Comparison of ENCODE assay signal across 8 mouse cellular contexts in genomic region chr10:80570871-80571836, GRCm38 (mm10). TPM values are rescaled to one million over a fixed set of nuclear protein-coding genes. Genes with fewer than 3 reads are reported as not detected.
DNase-seq lines count a peak whose midpoint lies in the region; ATAC-seq lines count a peak whose summit lies in the region.

No protein-coding gene starts in this region.

- H3K9me3 ChIP-seq in heart, embryonic 14.5 days (ENCODE audit: control insufficient read depth, low read length) = no peaks in the 10 kb centered on the region
- no peaks in the 10 kb centered on the region for H3K9me3 ChIP-seq in forebrain, embryonic 12.5 days
- H3K9me3 ChIP-seq in liver, embryonic 12.5 days (replicated peaks) = no peaks in the 10 kb centered on the region
- no peaks in the 10 kb centered on the region for H3K9me3 ChIP-seq in neural tube, embryonic 12.5 days

- H3K27ac ChIP-seq in heart, embryonic 14.5 days (replicated peaks in 1 of 2; ENCODE audit: control insufficient read depth in 1 of 2, insufficient read depth in 1 of 2, low read depth in 2 of 2, low read length in 2 of 2) = peak overlapping the region in 1 of 2 experiments; percentile 1; a peak in 1 of 4 replicates
- H3K27ac ChIP-seq in forebrain, embryonic 12.5 days = peak overlapping the region; percentile 50; the same call in 1 of the 2 replicates
- H3K27ac ChIP-seq in liver, embryonic 12.5 days = peak overlapping the region; percentile 99
- H3K27ac ChIP-seq in neural tube, embryonic 12.5 days = no peak overlapping the region

- H3K4me1 ChIP-seq in heart, embryonic 14.5 days (ENCODE audit: control insufficient read depth in 2 of 2, insufficient read depth in 2 of 2, low read length in 2 of 2) = peaks cover 34 to 67% of the 10 kb centered on the region in 2 experiments
- H3K4me1 ChIP-seq in forebrain, embryonic 12.5 days = peaks cover 69% of the 10 kb centered on the region
- H3K4me1 ChIP-seq in liver, embryonic 12.5 days = peaks cover 93% of the 10 kb centered on the region
- peaks cover 62% of the 10 kb centered on the region for H3K4me1 ChIP-seq in neural tube, embryonic 12.5 days

- H3K36me3 ChIP-seq in heart, embryonic 14.5 days (ENCODE audit: control insufficient read depth, insufficient read depth, low read length) = peaks cover 15% of the 10 kb centered on the region; the same call in 1 of the 2 replicates
- peaks cover 12% of the 10 kb centered on the region for H3K36me3 ChIP-seq in forebrain, embryonic 12.5 days (replicated peaks)
- peaks cover 40% of the 10 kb centered on the region for H3K36me3 ChIP-seq in liver, embryonic 12.5 days
- peaks cover 11% of the 10 kb centered on the region for H3K36me3 ChIP-seq in neural tube, embryonic 12.5 days

- intact Hi-C loops in left cerebral cortex, postnatal 14 days (cut with DNase I) = no loop called here

- H3K9ac ChIP-seq in heart, embryonic 14.5 days (ENCODE audit: low read length) = peak overlapping the region; percentile 47; the same call in 1 of the 2 replicates
- H3K9ac ChIP-seq in forebrain, embryonic 12.5 days = peak overlapping the region; percentile 44
- peak overlapping the region; percentile 96 for H3K9ac ChIP-seq in liver, embryonic 12.5 days
- H3K9ac ChIP-seq in neural tube, embryonic 12.5 days = peak overlapping the region; percentile 22; the same call in 1 of the 2 replicates

- peak overlapping the region; percentile 2 to 11; a peak in 2 of 4 replicates for H3K4me3 ChIP-seq in heart, embryonic 14.5 days (ENCODE audit: control insufficient read depth in 1 of 2, insufficient read depth in 1 of 2, low read depth in 1 of 2, low read length in 2 of 2)
- peak overlapping the region; percentile 14 for H3K4me3 ChIP-seq in forebrain, embryonic 12.5 days (replicated peaks)
- H3K4me3 ChIP-seq in liver, embryonic 12.5 days = peak overlapping the region; percentile 91
- no peak overlapping the region for H3K4me3 ChIP-seq in neural tube, embryonic 12.5 days

- no peaks in the 10 kb centered on the region for H3K27me3 ChIP-seq in heart, embryonic 14.5 days (ENCODE audit: control insufficient read depth, insufficient read depth, low read length)
- H3K27me3 ChIP-seq in forebrain, embryonic 12.5 days = no peaks in the 10 kb centered on the region
- H3K27me3 ChIP-seq in liver, embryonic 12.5 days (replicated peaks) = no peaks in the 10 kb centered on the region
- no peaks in the 10 kb centered on the region for H3K27me3 ChIP-seq in neural tube, embryonic 12.5 days (replicated peaks)

- peak overlapping the region; percentile 59 for H3K4me2 ChIP-seq in heart, embryonic 14.5 days (ENCODE audit: low read length)
- peak overlapping the region; percentile 44 for H3K4me2 ChIP-seq in forebrain, embryonic 12.5 days
- H3K4me2 ChIP-seq in liver, embryonic 12.5 days = peak overlapping the region; percentile 100
- peak overlapping the region; percentile 53 for H3K4me2 ChIP-seq in neural tube, embryonic 12.5 days (replicated peaks)

- 22% methylated on average over 30 of the region's 30 CpGs for WGBS in heart, embryonic 14.5 days
- 18% methylated on average over 30 of the region's 30 CpGs for WGBS in forebrain, embryonic 12.5 days
- 13% methylated on average over 30 of the region's 30 CpGs for WGBS in liver, embryonic 12.5 days (ENCODE audit: insufficient replicate concordance)
- 18% methylated on average over 30 of the region's 30 CpGs for WGBS in neural tube, embryonic 12.5 days

- no peak for DNase-seq in heart, adult 9 months (ENCODE audit: low spot score in 2 of 2)
- peak; percentile 52 for DNase-seq in MEL-GATA-1-ER (ENCODE audit: extremely low read depth, low read depth)
- DNase-seq in right cerebral cortex, adult 18-20 months = no peak
- DNase-seq in left cerebral cortex, postnatal 14 days (ENCODE audit: low spot score in 2 of 2) = no peak

- ATAC-seq in heart, embryonic 14.5 days (ENCODE audit: insufficient number of reproducible peaks, insufficient read depth, low FRiP score, low read depth) = no peak
- no peak for ATAC-seq in forebrain, embryonic 12.5 days (ENCODE audit: low FRiP score)
- peak; percentile 55 for ATAC-seq in liver, embryonic 12.5 days
- no peak for ATAC-seq in neural tube, embryonic 12.5 days (ENCODE audit: low FRiP score, low read depth)

RNA-seq across cellular contexts. Expression of gene Klf16, which starts 6.0 kb away (rescaled TPM):
- 3.5 and 5.0 TPM in 2 replicates for polyA plus RNA-seq in heart, embryonic 14.5 days (2014; fragmentation: Nextera tagmentation; extraction: Ambion mirVana)
- polyA plus RNA-seq in forebrain, embryonic 12.5 days (2016; fragmentation: Nextera tagmentation; extraction: Ambion mirVana) = 8.7 and 9.5 TPM in 2 replicates
- polyA plus RNA-seq in liver, embryonic 12.5 days (2016; fragmentation: Nextera tagmentation; extraction: Ambion mirVana) = 24.0 and 24.7 TPM in 2 replicates
- 7.3 and 7.5 TPM in 2 replicates for polyA plus RNA-seq in neural tube, embryonic 12.5 days (2016; fragmentation: Nextera tagmentation; extraction: Ambion mirVana)
- 10 to 100 TPM; 46.7 to 48.0 TPM for total RNA-seq in left cerebral cortex, postnatal 14 days (2021)

RNA-seq across cellular contexts. Expression of gene Rexo1, which starts 9.8 kb away (rescaled TPM):
- polyA plus RNA-seq in heart, embryonic 14.5 days (2014; fragmentation: Nextera tagmentation; extraction: Ambion mirVana) = 16.7 and 17.0 TPM in 2 replicates
- polyA plus RNA-seq in forebrain, embryonic 12.5 days (2016; fragmentation: Nextera tagmentation; extraction: Ambion mirVana) = 31.0 and 36.0 TPM in 2 replicates
- polyA plus RNA-seq in liver, embryonic 12.5 days (2016; fragmentation: Nextera tagmentation; extraction: Ambion mirVana) = 23.2 and 23.9 TPM in 2 replicates
- polyA plus RNA-seq in neural tube, embryonic 12.5 days (2016; fragmentation: Nextera tagmentation; extraction: Ambion mirVana) = 35.6 and 35.9 TPM in 2 replicates
- total RNA-seq in left cerebral cortex, postnatal 14 days (2021) = 10 to 100 TPM; 44.5 to 46.3 TPM

RNA-seq across cellular contexts. Expression of gene Abhd17a, which starts 19.0 kb away (rescaled TPM):
- 119 and 141 TPM in 2 replicates for polyA plus RNA-seq in heart, embryonic 14.5 days (2014; fragmentation: Nextera tagmentation; extraction: Ambion mirVana)
- polyA plus RNA-seq in forebrain, embryonic 12.5 days (2016; fragmentation: Nextera tagmentation; extraction: Ambion mirVana) = 84.2 and 89.6 TPM in 2 replicates
- 86.4 and 88.9 TPM in 2 replicates for polyA plus RNA-seq in liver, embryonic 12.5 days (2016; fragmentation: Nextera tagmentation; extraction: Ambion mirVana)
- 126 and 127 TPM in 2 replicates for polyA plus RNA-seq in neural tube, embryonic 12.5 days (2016; fragmentation: Nextera tagmentation; extraction: Ambion mirVana)
- total RNA-seq in left cerebral cortex, postnatal 14 days (2021) = 100 to 1,000 TPM; 212 to 220 TPM

RNA-seq across cellular contexts. Expression of gene Scamp4, which starts 31.5 kb away (rescaled TPM):
- 65.9 and 67.1 TPM in 2 replicates for polyA plus RNA-seq in heart, embryonic 14.5 days (2014; fragmentation: Nextera tagmentation; extraction: Ambion mirVana)
- 63.7 and 67.8 TPM in 2 replicates for polyA plus RNA-seq in forebrain, embryonic 12.5 days (2016; fragmentation: Nextera tagmentation; extraction: Ambion mirVana)
- 63.3 and 65.2 TPM in 2 replicates for polyA plus RNA-seq in liver, embryonic 12.5 days (2016; fragmentation: Nextera tagmentation; extraction: Ambion mirVana)
- 60.8 and 63.9 TPM in 2 replicates for polyA plus RNA-seq in neural tube, embryonic 12.5 days (2016; fragmentation: Nextera tagmentation; extraction: Ambion mirVana)
- total RNA-seq in left cerebral cortex, postnatal 14 days (2021) = 10 to 100 TPM; 35.8 to 39.3 TPM

RNA-seq across cellular contexts. Expression of gene Adat3, which starts 31.5 kb away (rescaled TPM):
- 2.6 and 3.6 TPM in 2 replicates for polyA plus RNA-seq in heart, embryonic 14.5 days (2014; fragmentation: Nextera tagmentation; extraction: Ambion mirVana)
- polyA plus RNA-seq in forebrain, embryonic 12.5 days (2016; fragmentation: Nextera tagmentation; extraction: Ambion mirVana) = 5.3 and 6.0 TPM in 2 replicates
- polyA plus RNA-seq in liver, embryonic 12.5 days (2016; fragmentation: Nextera tagmentation; extraction: Ambion mirVana) = 7.0 and 7.4 TPM in 2 replicates
- polyA plus RNA-seq in neural tube, embryonic 12.5 days (2016; fragmentation: Nextera tagmentation; extraction: Ambion mirVana) = 5.4 and 6.7 TPM in 2 replicates
- total RNA-seq in left cerebral cortex, postnatal 14 days (2021) = 1 to 10 TPM; 2.8 TPM

Comparison
In these comparisons a context has a peak if more than half of its experiments do, and no peak if none do; other contexts are left out.
1. H3K4me2 ChIP-seq: peak in every context shown above with its lines; median percentile 100 in liver, embryonic 12.5 days; 59 in heart, embryonic 14.5 days; 53 in neural tube, embryonic 12.5 days; 44 in forebrain, embryonic 12.5 days.
2. H3K9ac ChIP-seq: peak in every context shown above with its lines; median percentile 96 in liver, embryonic 12.5 days; 47 in heart, embryonic 14.5 days; 44 in forebrain, embryonic 12.5 days; 22 in neural tube, embryonic 12.5 days.